Mouse (Mus musculus): ENCODE measurements around the gene Tmem97.

- TF ChIP-seq CTCF (IDR thresholded peaks at IDR 0.05; ENCODE audit: control insufficient read depth, insufficient read depth, insufficient replicate concordance, low read depth, low read length) = no peak
- no peak for TF ChIP-seq POLR2A (IDR thresholded peaks at IDR 0.05; ENCODE audit: control insufficient read depth, low read depth, low read length)
Measured at GRCm38 (mm10) chr11:78555623-78556022, 5.0 kb upstream of the Tmem97 start.

All from testis, adult 2 months (tissue).